Mouse (Mus musculus) CH12.LX (cell line): ENCODE results near the gene Gjb2.

Experiments used
- BHLHE40 ChIP-seq: IDR thresholded peaks from 2 replicates; pipeline ENCODE4 v1.6.1; 2011; ENCODE audit warnings: mild to moderate bottlenecking, low read depth, low read length, improper control_type of control experiment
- CTCF ChIP-seq, 2 experiments: IDR thresholded peaks in 1 of 2; conservative IDR thresholded peaks in 1 of 2; 2 replicates each; pipeline ENCODE4 v1.5.1; 2011 to 2012; ENCODE audit warnings: low read depth in 2 of 2, low read length in 2 of 2, improper control_type of control experiment in 1 of 2, inconsistent platforms in 1 of 2, mild to moderate bottlenecking in 1 of 2, moderate library complexity in 1 of 2
- EP300 ChIP-seq: IDR thresholded peaks from 2 replicates; pipeline ENCODE4 v1.6.1; 2011; ENCODE audit warnings: low read length, improper control_type of control experiment
- JUN ChIP-seq: IDR thresholded peaks from 2 replicates; pipeline ENCODE4 v1.6.1; 2011; ENCODE audit warnings: low read depth, mild to moderate bottlenecking, low read length, improper control_type of control experiment, moderate library complexity; ENCODE audit not compliant: insufficient read depth
- MEF2A ChIP-seq: IDR thresholded peaks from 2 replicates; pipeline ENCODE4 v1.6.1; 2014; ENCODE audit warnings: low read depth, mild to moderate bottlenecking, inconsistent platforms, low read length, improper control_type of control experiment, borderline replicate concordance
- NRF1 ChIP-seq: IDR thresholded peaks from 2 replicates; pipeline ENCODE4 v1.6.1; 2014; ENCODE audit warnings: low read depth, mild to moderate bottlenecking, inconsistent platforms, low read length, improper control_type of control experiment, moderate library complexity

DNA sequence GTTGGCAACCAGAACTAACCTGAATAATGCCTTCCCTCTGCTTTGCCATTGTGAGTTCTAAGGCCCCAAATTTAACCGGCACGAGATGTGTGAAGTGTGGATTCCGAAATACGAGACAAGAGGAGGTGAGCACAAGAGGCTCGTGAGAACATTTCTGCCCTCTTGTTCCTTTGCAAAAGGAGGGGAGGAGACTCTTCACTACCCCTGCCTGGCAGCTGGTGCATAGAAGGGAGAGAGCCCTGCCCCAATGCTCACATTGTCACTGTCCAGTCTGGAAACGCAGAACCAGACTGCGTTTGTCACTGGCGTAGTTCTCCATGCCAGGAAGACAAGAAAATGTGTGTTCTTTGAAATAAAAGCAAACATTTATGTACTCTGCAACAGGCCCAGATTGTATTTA lies 30.8 kb upstream of the Gjb2 start:
- no peak for TF ChIP-seq NRF1
- no peak for TF ChIP-seq EP300
- no peak for TF ChIP-seq CTCF (conservative IDR thresholded peaks at IDR 0.05 in 1 of 2, IDR thresholded peaks at IDR 0.05 in 1 of 2; ENCODE audit: low read depth in 2 of 2, low read length in 2 of 2)
- no peak for TF ChIP-seq MEF2A
- TF ChIP-seq BHLHE40 = no peak
- TF ChIP-seq JUN = no peak
